ENCODE assay signal across 15 mouse cellular contexts in genomic region chr8:94543981-94544380, GRCm38 (mm10).
"Had no signal": no experiment of that assay in that cellular context is flagged by ENCODE, and none has a peak within 500 bp of the region (broad histone marks: within the 10 kb centered on the region; RNA-seq: fewer than 3 reads in every experiment).

No protein-coding gene starts in this region.

- H3K27ac ChIP-seq: liver, embryonic 15.5 days; midbrain, embryonic 12.5 days; neural tube, embryonic 13.5 days; stomach, postnatal 0 days had no signal

- H3K4me1 ChIP-seq: liver, embryonic 15.5 days had no signal

- ATAC-seq: intestine, embryonic 16.5 days; lung, postnatal 0 days had no signal

- H3K4me3 ChIP-seq: liver, embryonic 15.5 days; megakaryocyte, embryonic 14.5 days; midbrain, embryonic 12.5 days; neural tube, embryonic 13.5 days had no signal

- H3K9me3 ChIP-seq: liver, embryonic 15.5 days; megakaryocyte, embryonic 14.5 days; midbrain, embryonic 12.5 days; neural tube, embryonic 13.5 days had no signal

- H3K27me3 ChIP-seq: neural tube, embryonic 13.5 days had no signal

- DNase-seq: kidney, adult 8-10 months; kidney, postnatal 36 days; layer of hippocampus, adult 9-11 months; layer of hippocampus, postnatal 36 days; left cerebral cortex, postnatal 4 days; lung, adult 2 months; lung, postnatal 36 days had no signal

- H3K36me3 ChIP-seq: liver, embryonic 15.5 days; midbrain, embryonic 12.5 days; neural tube, embryonic 13.5 days had no signal

- H3K4me2 ChIP-seq: liver, embryonic 11.5 days; liver, embryonic 15.5 days; midbrain, embryonic 12.5 days; neural tube, embryonic 13.5 days had no signal

- H3K9ac ChIP-seq: liver, embryonic 15.5 days; midbrain, embryonic 12.5 days; neural tube, embryonic 13.5 days had no signal
